Mouse (Mus musculus): ENCODE results near the gene Cdkn1c. TPM values are rescaled to one million over a fixed set of nuclear protein-coding genes. Genes with fewer than 3 reads are reported as not detected.
A peak's percentile ranks its signal among the peaks of the same experiment; 100 is the strongest.

Gene Cdkn1c
- polyA plus RNA-seq, 3 experiments from 2014 or later: 0.25 to 0.64 TPM; not detected in 1

GRCm38 (mm10) chr7:143473347-143474101 lies 12.7 kb upstream of the Cdkn1c start, which contains the start of gene Slc22a18:
Gene Slc22a18, plus strand, starts transcription at chr7:143473736.
- ATAC-seq: no peak

GRCm38 (mm10) chr7:143469946-143470345 lies 9.1 kb upstream of the Cdkn1c start:
- ATAC-seq: no peak

GRCm38 (mm10) chr7:143467714-143468113 lies 6.9 kb upstream of the Cdkn1c start:
- no peak for ATAC-seq

- peak; percentile 51 for ATAC-seq
Measured at GRCm38 (mm10) chr7:143466099-143466677, 5.3 kb upstream of the Cdkn1c start.

- ATAC-seq: no peak
Measured at GRCm38 (mm10) chr7:143464811-143465560, 4.1 kb upstream of the Cdkn1c start.

- ATAC-seq: no peak
Measured at GRCm38 (mm10) chr7:143463865-143464415, 3.1 kb upstream of the Cdkn1c start.

GRCm38 (mm10) chr7:143462516-143462915 lies 1.7 kb upstream of the Cdkn1c start:
- no peak for ATAC-seq

GRCm38 (mm10) chr7:143461920-143462319 lies 1.1 kb upstream of the Cdkn1c start:
- no peak for ATAC-seq

GRCm38 (mm10) chr7:143461294-143461870 lies 532 bp upstream of the Cdkn1c start:
- ATAC-seq: no peak

- no peak for ATAC-seq
Measured at GRCm38 (mm10) chr7:143460217-143460834, 524 bp downstream of the Cdkn1c start.

- ATAC-seq: no peak
Measured at GRCm38 (mm10) chr7:143459332-143460211, 1.3 kb downstream of the Cdkn1c start.

- ATAC-seq: no peak
Measured at GRCm38 (mm10) chr7:143458963-143459331, 1.9 kb downstream of the Cdkn1c start.

GRCm38 (mm10) chr7:143447130-143447529 lies 13.7 kb downstream of the Cdkn1c start:
- no peak for ATAC-seq

GRCm38 (mm10) chr7:143445651-143446460 lies 15.0 kb downstream of the Cdkn1c start:
- ATAC-seq: no peak

GRCm38 (mm10) chr7:143444955-143445648 lies 15.7 kb downstream of the Cdkn1c start:
- no peak for ATAC-seq

- no peak for ATAC-seq
Measured at GRCm38 (mm10) chr7:143444580-143444954, 16.3 kb downstream of the Cdkn1c start.

- ATAC-seq: no peak
Measured at GRCm38 (mm10) chr7:143438965-143439364, 21.9 kb downstream of the Cdkn1c start.

- ATAC-seq: no peak
Measured at GRCm38 (mm10) chr7:143437894-143438581, 22.8 kb downstream of the Cdkn1c start.

GRCm38 (mm10) chr7:143437231-143437893 lies 23.5 kb downstream of the Cdkn1c start:
- no peak for ATAC-seq
